Mouse (Mus musculus) left cerebral cortex, adult 8-10 months (tissue): ENCODE results near the gene Smox. TPM values are rescaled to one million over a fixed set of nuclear protein-coding genes. Genes with fewer than 3 reads are reported as not detected.

Experiments
- DNase-seq, 2 experiments: peaks; one replicate each; pipeline ENCODE4 v3.0.0; 2022; ENCODE audit warnings: low spot score in 2 of 2
- total RNA-seq, 4 experiments: library from RNA; stranded (reverse); gene quantifications; 2 replicates each; pipeline ENCODE4 v1.2.4; 2022

Smox gene
- total RNA-seq, 4 experiments from 2014 or later: 48.6 to 64.3 (median 57.9) TPM

DNA sequence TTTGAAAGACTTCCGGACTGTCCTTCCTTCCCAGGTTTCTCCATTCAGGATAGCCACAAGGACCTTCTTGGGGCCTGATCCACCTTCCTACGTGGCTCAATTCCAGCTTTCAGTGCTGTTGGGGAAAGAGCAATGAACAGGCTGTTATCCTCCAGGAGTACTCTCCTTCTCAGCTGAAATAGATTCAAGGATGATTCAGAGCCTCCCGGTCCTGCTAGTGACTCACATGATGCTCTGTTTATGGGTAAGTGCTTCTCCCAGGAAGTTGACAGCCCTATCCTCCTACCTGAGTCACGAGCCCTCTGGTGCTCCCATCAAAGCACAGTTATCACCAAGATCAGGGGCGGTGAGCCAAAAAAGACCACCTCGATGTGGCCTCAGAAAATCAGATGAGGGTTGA is 7.1 kb upstream of the Smox start:
- DNase-seq: peak in 1 of 2 experiments; percentile 63

DNA sequence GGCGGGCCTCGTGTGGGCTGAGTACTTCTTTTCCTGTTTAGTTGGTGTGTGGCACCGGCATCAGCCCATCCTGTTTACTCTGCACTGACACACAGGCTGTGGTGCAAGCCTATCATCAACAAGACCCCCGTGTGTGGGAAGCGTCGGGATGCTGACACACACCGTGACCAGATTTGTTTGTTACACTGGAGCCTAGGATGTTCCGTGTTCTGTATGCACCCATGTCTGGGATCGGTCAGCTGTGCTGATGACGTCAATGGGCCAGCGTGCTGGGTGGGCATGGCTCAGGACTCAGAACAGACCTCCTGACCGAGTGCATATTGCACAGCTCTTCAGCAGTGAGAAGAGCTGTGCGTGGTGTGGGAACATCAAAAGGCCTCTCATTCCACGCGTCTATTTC is 6.2 kb upstream of the Smox start:
- DNase-seq: no peak

DNA sequence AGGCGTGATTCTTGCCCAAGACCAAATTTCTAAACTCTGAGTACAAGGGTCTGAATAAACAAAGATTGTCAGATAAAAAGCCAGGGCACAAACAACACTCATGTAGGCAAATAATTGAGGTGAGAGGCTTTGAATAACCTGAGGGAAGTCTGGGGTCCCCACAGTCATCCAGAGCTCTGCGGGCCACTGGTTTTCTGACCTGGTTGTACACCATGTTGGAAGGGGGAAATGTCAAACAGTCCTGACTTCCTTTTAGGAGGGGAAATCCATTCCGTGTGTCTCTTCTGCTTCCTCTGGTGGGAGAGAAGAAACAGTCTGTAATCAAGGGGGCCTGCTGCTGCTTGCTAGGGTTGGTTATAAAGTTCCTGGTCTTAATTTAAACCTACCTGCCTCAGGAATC is 5.2 kb upstream of the Smox start:
- DNase-seq: no peak

DNA sequence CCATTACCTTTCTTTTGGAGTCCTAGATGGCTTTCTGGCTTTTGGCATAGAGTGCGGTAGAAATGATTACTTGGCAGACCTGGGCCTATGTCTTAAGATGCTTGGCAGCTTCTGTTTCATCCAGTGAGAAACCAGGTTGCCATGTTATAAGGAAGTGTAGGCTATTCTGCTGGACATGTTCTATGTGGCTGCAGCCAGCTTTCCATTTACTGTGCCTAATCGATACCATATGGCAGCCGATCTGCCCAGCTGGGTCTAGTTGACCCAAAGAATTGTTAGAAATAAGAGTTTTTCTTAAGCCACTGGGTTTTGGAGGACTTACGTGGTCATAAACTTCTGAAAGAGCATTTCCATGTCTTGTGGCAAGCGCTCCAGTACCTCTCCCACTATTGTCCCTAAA is 4.0 kb upstream of the Smox start:
- no peak for DNase-seq

DNA sequence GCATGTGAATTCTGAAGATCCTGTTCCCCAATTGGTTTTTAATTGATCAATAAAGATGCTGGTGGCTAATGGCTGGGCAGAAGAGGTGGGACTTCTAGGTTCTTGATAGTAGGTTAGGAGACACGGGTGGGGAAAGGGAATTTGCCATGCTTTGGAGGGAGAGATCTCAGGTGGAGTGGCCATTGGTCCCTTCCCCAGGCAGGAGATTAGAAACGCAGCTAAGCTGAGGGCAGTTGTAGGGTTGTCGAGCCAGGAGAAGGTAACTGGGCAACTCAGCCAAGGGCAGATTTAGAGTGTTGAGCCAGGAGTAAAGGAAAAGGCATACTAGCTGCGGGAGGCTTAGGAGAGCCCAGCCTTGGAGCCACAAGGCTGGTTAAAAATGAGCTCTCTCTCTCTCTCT is 3.0 kb upstream of the Smox start:
- no peak for DNase-seq

DNA sequence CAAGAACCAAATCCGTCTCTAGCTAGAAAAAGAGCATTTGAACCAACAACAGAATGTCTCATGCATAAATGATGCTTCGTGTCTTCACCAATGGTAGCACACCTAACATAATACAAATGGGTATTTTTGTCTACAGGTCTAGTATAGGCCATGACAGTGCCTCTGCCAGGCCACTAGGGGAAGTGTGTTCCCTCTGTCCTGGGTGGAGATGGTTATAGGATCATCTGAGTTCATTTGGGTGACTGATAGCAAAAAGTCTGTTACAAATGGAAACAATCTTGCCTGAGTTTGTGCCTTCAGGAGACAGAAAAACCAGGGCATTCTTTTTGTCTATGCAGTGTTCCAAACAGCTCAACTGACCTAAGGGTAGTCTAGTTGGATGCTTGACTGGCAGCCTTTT is 2.4 kb upstream of the Smox start:
- no peak for DNase-seq

DNA sequence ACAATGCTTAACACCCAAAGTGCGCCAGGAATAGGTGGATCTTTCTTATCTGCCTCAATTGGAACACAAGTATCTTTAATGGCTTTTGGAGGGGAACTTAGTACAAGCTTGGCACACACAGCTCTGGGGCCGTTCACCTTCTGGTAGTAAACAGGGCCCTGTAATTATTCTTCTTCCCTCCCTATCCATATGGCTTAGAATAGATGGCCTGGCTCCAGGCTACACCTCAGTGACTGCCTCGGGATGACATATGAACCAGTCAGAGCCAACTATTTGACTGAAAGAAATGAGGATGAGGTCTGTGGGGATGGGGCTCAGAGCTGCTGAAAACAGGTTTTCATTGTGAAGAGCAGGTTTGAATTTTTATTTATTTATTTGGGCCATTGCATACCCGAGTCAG is 1.7 kb upstream of the Smox start:
- no peak for DNase-seq

DNA sequence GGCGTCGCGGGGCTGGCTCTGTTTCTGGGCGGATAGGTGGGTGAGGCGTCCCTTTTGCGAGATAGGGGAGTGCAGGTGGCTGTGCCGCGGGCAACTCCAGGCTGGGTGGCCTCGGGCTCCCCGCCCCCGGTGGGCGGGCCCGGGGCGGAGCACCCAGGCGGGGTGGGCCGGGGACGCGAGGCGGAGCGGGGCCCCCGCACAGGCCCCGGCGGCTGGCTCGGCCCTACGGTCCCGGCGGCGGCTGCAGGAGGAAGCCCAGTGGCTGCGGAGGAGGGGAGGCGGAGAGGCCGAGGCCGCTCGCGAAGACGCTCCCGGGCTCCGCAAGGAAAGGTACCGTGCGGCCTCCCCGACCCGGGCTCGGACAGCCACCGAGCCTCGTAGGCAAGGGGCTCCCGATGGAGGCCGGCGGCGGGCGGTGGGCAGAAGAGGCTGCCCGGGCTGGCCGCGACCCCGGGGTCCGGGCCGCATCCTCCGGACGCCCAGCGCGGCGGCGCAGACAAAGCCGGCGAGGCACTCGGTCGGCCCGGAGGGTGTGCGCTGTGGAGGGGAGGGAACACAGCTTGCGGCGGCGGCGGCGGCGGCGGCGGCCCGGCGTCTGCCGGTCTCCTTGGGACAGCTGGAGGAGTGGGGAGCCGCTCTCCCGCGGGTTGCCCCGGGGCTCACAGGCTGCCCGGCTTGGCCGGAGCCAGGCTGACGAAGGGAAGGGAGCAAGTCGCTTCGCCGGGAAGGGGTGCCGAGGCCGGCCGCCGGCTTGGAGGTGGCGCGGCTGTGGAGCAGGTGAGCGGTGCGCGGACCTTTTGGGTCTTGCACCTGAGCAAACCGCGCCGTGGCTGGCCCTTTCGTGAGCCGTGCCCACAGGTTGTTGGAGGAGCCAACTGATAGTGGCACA is 655 bp downstream of the Smox start:
- DNase-seq: peak in 1 of 2 experiments; percentile 77

DNA sequence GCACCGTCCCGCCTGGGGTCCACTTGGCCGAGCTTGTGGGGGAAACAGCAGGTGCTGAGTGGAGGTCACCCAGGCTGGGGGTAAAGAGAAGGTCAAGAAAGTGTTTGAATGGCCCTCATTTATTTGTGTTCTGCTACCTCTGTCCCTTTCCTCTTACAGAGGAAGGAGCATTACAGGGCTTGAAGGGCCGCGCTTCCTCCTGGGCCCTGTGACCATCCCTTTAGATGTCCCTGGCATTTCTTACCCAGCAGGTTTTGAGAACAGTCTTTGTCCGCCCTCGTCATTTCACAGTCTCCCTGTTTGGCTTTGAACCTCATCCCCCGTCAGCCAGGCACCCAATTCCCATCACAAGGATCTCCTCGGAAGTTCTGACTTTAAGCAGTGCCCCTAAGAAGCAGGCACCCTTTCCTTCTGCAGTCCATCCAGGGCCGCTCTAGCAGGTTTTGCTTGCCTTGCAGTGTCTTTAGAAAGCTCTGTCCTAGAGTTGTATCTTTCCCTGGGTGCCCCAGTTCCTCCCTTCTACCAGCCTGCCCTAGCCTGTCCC is 1.4 kb downstream of the Smox start:
- DNase-seq: no peak

DNA sequence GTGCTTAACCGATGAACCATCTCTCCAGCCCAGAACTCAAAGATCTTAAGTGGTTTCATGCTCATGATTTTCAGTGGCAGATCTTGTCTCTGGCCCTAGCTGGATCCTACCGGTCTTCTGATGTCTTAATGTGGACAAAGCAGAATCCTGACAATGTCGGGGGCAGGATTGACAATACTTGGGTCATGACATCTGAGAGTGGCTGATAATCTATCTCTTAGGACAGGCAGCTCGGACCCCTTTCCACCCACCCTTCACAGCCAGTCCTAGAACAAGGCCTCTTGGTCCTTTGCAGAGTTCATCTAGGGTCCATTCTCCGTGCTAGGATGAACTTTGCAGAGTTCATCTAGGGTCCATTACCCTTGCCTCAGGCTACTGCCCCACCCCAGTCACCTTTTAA is 2.1 kb downstream of the Smox start:
- no peak for DNase-seq

DNA sequence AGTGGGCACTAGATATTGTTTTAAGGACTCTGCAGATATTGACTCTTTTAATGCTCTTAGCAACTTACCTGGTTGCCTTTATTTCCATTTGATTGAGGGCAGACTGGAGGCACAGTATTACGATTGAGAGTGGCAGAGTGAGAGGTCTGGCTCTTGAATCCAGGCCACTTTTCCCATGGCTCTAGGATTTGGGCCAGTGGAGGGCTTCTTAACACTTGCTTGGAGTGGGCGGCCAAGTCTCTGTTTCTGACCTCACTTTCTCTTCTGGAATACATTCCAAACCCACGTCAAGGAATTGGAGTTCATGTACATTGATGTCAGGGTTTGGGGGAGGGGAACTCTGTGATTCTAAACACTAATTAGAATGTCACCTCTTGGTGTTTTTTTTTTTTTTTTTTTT is 4.0 kb downstream of the Smox start:
- DNase-seq: no peak

DNA sequence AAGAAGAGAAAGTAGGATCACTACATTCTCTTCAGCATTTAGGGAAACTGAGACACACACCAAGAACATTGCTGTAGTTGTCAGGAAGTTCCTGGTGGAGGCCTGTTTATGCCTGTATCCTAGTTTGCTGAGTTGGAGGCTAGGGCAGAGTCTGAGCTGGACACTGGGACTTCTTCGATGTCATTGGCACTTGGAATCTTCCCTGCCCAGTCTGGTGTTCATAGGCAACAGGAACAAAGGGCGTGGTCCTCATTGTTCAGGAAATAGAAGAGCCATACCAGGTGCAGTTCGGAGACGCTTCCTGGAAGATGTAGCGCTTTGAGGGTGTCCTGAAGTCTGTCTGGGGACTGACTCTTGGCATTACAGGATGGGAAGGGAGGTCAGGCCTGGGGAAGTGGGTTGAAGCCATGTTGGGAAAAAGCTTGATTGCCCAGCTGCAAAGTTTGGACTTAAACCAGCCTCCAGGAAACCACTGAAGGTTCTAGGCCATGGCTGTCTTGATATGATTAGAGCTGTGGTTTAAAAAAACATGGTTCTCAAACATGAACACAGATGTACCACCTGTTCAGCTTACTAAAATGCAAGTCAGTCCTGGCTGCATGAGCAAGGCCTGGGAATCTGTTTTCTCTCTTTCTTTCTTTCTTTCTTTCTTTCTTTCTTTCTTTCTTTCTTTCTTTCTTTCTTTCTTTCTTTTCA is 5.0 kb downstream of the Smox start:
- DNase-seq: no peak

DNA sequence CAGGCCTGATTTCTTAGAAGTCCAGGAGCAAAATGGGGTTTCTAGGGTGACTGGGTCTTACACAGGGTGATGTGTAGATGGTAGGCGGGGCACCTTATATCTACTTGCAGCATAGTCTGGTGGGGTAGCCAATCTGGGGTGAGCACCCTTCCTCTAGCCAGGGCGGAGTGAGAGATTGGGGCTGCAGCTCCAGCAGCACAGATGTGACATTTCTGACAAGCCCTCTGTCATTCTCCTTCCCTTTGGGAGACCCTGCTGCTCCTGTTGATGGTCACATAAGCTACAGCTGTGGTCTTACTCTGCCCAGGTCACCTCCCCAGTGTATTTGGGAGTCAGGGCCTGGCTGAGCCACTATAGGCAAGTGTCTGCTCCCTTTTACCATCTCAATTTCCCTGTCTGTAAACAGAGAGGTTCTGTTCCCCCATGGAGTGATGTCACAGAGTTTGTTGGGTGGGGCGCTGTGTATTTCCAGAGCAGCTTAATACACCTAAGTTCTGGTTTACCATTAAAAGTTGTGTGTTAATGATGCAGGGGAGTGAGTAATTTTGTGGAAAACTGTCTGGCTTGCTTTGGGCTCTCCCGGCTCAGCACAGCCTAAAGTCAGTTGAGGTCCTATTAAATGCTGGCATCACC is 6.0 kb downstream of the Smox start:
- DNase-seq: no peak

DNA sequence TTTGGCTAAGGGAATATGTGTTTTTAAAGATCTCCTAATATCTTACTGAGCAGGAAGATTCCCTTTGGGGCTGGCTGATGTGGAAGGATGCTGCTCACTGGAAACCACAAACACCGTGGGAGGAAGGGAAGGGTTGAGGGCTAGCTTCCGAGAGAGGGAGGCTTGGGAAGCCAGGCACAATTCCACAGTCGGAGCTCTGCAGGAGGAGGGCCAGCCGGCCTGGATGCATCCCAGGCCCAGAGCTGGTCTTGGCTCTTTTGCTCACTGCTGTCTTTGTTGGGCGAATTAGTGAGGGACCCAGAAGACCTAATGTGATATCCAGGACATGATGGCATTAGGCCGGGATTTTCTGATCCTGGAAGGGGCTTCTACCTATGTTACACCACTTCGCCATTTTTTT is 6.9 kb downstream of the Smox start:
- DNase-seq: no peak

DNA sequence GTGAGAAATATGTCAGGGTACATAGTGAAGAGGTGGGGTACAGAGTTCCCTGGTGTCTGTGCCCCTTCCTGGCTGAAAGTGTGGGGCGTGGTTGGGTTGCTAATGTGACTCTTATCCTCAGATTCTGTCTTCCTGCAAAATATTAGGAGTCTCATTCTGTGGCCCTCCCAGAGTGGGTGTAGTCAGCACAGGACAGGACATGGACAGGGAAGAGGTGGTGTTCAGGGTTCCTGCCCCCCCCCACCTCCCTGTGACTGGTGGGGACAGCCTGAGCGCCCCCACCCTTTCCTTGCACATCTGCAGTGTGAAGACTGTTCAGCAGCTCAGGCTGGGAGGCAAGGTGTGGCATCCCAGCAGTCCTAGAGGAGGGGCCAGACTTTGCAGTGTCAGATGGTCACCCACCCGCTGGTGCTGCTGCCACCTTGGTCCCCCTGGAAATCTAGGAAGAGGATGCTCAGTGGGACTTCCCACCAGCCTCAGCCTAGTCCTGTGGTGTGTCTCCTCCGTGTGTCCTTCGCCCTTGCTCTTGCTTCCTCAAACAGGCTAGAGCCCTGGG is 8.1 kb downstream of the Smox start:
- DNase-seq: no peak

DNA sequence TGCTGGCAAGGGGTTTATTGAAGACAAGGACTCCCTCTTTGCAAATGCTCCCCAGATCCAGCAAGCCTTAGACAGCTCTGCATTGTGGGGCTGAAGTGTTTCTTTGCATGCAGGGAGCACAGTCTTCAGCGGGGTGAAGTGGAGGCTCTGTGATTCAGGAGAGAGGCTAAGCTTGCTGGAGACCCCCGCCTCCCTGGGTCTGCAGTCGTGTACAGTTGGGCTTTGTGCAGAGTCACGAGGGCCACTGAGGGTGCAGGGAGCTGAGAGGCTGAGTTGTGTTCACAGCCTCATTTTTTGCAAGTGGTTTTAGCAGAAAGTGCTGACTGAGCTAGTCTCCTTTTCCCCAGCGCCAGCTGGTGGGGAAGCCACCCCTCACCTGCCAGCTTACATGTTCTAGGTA is 10.6 kb downstream of the Smox start:
- DNase-seq: no peak

DNA sequence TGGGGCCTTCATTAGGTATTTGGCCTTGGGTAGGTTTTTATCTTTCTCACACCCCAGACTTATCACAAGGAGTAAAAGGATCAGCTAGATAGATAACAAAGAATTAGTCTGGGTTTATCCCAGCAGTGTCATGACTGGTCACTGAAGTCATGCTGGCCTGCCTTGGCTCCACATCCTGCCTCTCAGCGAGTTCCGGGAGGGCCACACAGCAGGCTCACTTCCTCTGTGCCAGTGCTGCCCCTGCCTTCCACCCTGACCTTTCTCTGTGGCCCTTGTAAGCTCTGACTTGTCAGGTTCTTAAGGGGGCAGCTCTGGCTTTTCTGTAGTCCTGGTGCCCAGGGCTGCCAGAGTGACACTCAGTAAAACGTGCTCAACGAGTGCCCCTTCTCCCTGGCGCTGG is 11.3 kb downstream of the Smox start:
- no peak for DNase-seq

DNA sequence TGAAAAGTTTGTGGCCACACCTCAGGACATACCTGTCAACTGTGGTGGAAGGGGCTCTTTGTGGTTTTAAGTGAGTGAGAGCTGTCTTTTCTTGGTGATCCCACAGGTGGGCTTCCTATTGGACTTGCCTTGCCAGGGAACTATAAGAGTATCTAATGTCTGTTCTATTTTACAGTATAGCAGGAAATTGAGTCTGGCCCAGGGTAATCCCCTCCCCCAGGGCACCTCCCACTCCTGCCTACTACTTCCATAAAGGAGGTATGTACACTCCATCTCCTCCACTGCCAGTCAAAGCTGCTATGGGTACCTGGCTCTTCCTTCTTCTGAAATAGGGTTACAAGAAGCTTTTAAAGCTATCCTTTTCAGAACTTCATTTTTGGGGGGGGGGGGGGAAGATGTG is 14.1 kb downstream of the Smox start:
- no peak for DNase-seq

DNA sequence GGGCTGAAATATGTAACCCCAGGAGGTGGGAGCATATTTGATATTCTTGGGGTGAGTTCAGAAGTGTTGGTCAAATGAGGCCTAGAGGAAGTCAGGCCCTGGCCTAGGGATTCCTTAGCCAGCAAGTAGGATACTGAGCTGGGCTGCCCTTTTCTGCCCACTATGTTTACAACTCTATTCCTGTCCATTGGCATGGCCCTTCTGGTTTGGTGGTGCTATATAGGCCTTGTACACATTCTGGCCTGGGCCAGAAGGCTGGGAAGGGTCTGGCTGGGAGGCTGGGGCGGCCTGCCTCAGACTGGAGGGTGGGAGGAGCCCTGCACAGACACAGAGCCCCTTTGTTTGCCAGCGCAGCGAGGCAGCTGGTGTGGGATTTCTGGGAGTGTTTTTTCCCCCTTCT is 15.1 kb downstream of the Smox start:
- DNase-seq: no peak

DNA sequence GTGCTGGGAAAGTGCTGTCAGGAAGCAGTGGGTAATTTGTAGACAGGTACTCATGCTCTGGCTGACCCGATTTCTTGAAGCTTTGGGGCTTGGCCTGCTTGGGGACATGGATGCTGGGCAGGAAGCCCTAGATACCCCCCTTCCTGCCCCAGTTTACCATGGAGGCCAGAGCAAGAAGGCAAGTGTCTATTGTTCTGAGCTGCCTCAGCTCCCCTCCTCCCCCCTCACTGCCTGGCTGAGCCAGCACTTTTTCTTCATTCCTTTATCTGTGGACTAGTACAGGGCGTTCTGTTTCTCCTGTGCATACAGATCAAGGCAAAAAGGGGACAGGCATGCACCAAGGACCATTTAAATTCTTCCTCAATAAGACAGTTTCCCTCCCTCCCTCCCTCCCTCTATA is 17.2 kb downstream of the Smox start:
- DNase-seq: peak in 1 of 2 experiments; percentile 74

DNA sequence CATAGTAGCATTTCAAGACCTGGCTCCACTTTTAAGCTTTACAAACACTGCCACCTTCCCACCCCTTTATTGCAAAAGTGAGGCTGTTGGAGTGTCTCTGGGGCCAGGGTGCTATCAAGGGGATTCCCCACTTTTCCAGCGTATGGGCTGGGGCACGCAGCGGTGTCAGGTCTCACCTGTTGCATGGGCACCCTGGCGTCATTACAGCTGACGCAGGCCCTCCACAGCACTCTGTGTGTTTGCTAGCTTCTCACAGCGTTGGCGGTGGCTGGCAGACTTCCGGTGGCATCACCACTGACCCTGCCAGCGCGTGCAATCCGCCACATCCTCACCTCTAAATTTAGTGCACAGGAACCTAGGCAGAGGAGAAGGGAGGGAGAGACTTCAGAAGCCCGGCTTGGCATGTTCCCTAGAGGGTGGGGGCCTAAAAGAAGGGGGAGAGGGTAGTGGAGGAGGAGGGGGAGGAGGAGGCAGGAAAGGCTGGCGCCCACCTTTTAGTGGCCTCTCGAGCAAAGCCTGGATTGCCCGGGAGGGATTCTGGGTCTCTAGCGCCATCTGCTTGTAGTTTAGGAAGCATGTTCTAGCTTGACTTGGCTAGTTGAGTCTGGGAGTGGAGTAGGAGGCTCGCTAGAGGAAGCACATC is 18.5 kb downstream of the Smox start:
- DNase-seq: no peak
